Mouse (Mus musculus) thymus, postnatal 10 days (tissue): ENCODE measurements at regions not wholly inside any gene's neighbourhood (a gene's known extent, or its start where the extent isn't known, plus 50 kb on each side); places are given as distances from the start of the nearest gene placed in this dataset.
"Not testable (repeated sequence)": the region's sequence is repeated elsewhere in the genome, so short reads cannot be mapped to it uniquely, and the experiment has no call there.

Source experiments
- DNase-seq, 2 experiments: peaks; one replicate each; pipeline ENCODE4 v3.0.0; 2021; ENCODE audit warnings: low spot score in 2 of 2

DNA sequence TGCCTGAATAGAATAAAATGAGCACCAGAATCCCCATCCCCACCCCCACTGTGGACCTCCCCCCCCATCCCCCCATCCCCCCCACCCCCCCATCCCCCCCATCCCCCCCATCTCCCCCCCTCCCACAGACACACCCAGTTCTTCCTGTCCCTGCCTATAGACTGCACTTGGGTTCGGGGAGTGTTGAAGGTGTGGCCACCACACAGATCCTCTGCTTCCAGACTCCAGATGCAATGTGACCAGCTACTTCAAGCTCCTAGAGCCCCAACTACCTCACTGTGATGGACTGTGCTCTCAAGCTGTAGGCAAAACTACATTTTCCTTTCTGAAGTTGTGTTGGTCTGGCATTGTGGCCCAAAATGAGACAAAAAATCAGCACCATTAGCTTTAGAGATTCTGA lies 138.3 kb upstream of the Rybp start:
- DNase-seq, result no peak

GRCm38 (mm10) chr6:100424788-100425403 lies 137.6 kb upstream of the Rybp start:
- DNase-seq, result no peak

GRCm38 (mm10) chr6:100424181-100424580 lies 136.9 kb upstream of the Rybp start:
- no peak for DNase-seq

GRCm38 (mm10) chr6:100423636-100424035 lies 136.4 kb upstream of the Rybp start:
- no peak for DNase-seq

DNA sequence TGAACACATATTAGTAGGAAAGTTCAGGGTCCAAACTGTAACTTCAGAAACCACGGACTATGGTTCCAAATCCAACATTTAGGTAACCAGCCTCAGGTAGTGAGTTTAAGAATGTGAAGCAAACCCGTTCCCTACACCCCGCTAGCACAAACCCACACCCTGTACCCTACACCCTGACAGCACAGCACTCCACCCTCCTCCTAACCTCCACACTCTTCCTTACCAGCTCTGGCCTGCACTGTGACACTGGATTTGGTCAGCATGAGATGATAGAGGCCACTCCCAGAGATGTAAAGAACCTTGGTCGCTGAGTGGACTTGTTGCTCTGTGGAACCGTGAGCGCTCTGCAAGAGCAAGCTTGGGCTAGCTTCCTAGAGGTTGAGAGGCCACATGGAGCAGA lies 135.3 kb upstream of the Rybp start:
- DNase-seq, result no peak

DNA sequence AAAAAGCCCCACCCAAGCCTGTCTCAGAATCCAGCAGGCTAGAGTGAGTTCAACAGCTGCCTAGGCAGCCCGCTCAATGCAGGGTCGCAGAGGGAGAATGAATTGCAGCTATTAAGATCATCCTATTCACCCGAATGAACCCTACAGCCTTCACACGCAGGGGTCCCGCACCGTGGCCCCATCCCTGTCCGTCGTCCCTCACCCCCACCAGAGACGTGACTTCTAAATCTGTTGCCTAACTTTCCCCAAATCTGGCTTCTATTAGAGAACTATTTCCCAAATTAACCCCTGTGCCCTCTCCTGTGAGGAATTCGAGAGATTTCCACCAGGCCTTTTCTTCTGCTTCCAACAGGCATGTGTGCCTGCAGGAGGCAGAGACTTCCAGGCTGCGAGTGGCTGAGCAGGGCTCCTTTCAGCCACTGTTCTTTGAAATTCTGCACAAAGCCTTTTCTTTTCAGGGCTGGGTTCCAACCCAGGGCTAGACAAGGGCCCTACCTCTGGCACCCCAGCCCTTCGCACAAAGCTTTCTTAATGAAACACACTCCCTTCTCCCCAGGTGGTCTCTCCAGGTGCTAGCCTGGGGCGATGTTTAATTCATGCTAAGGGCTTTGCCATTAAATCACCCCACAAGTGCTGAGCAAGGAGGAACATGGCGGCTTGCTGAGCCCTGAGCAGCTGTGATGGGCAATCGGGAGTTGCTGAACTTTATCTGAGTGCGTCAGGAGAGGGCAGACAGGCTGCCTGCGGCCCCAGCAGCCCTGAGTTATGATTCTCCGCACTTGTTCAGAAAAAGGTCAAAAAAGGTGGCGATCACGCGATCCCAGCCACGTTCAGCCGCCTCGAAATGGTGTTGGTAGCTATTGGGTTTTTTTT lies 134.7 kb upstream of the Rybp start:
- DNase-seq, result no peak

- no peak for DNase-seq
Observed at GRCm38 (mm10) chr6:100420602-100421001, 133.3 kb upstream of the Rybp start.

DNA sequence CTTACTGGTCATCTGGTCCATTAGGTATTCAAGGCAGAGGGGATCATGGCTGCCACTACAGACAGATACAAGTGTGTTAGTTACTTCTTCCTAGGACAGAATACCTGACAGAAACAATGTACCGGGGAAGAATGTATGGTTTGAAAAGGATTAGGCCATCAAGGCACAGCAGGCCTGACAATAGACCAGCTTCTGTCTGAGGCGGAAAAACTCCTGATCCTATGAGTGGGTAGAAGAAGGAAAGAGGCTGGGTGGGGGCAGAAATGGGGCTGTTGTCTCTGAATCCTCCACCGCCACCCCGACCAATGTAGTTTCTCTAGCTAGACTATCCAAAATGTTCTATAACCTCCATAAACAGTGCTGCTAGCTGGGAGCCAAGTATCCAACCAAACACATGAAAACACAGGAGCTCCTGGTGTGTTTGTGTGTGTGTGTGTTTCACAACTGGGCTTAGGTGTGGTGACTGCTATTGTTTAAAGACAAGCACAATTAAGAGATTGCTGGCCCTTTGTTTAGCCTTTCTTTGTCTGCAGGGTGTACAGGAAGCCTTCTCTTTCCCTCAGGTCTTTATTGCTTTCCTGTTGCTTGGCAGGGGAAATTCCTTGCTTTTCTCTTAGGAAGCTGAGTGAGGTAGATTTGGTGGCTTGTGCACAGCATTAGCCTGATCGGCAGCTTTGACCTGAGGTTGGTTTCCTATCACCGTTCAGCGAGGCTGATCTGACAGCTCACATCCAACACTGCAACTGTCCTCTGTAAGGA lies 132.7 kb upstream of the Rybp start:
- no peak for DNase-seq

DNA sequence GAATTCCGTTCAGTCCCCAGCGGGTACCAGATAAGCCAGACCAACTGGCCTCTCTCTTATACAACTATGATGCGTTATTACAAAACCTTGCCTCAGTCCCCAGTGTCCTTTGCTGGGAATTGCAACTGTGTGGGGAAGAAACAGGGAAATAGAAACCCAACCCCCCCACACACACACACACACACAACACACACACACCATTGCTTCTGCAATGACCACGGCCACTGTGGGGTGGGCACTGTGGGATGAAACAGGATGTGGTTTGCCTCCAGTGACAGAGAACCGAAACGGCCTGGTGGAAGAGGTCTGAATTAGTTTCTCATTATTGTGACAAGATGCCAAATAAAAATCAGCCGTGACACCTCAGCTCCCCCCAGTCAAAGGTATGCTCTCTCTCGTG lies 128.8 kb upstream of the Rybp start:
- DNase-seq, result no peak

GRCm38 (mm10) chr6:100415514-100415913 lies 128.2 kb upstream of the Rybp start:
- DNase-seq, result no peak

DNA sequence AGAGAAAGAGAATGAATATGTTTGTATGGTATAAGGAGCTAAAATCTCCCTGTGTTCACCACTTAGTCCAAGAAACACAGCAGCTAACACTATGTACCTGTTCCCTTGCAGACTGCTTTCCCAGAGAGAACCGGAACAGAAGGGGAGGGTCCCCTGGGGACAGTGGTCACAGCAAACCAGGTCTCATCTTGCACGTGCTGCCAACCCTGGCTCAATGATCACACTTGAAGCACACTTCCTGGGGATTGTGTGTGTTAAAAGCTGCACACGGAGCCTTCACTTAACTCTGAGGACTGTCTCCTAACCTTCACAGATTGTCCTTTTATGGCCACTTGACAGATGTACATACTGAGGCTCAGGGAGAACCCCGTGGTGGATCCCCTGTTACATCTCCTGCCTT lies 127.6 kb upstream of the Rybp start:
- DNase-seq, result no peak

- DNase-seq, result no peak
Observed at GRCm38 (mm10) chr6:100412486-100412885, 125.2 kb upstream of the Rybp start.

- DNase-seq, result no peak
Observed at GRCm38 (mm10) chr6:100411968-100412367, 124.7 kb upstream of the Rybp start.

DNA sequence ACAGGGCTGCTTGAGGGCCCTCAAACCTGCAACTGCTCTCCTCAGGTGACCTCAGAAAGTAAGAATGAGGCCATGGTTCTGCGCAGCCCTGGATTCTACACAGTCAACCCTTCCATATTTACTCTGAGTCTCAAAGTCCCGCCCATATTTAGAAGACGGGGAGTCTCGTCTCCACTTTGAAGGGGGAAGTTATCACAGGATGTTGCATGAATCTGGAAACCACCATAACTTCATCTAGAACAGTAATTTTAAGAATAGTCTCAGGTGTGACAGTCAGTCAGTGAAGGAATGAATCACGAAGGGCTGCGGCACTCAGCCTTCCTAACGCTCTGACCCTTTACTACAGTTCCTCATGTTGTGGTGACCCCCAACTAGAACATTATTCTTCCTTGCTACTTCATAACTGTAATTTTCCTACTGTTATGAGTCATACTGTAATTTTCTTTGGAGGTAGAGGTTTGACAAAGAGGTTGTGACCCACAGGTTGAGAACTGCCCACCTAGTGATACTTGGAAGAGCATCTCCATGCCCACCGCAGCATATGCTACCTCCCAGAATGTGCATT lies 122.9 kb upstream of the Rybp start:
- DNase-seq, result no peak

GRCm38 (mm10) chr6:100408826-100409225 lies 121.5 kb upstream of the Rybp start:
- DNase-seq, result no peak

GRCm38 (mm10) chr6:100406504-100406903 lies 119.2 kb upstream of the Rybp start:
- DNase-seq, result no peak

GRCm38 (mm10) chr6:100404161-100404560 lies 116.9 kb upstream of the Rybp start:
- no peak for DNase-seq

GRCm38 (mm10) chr6:100402716-100403115 lies 115.4 kb upstream of the Rybp start:
- no peak for DNase-seq

DNA sequence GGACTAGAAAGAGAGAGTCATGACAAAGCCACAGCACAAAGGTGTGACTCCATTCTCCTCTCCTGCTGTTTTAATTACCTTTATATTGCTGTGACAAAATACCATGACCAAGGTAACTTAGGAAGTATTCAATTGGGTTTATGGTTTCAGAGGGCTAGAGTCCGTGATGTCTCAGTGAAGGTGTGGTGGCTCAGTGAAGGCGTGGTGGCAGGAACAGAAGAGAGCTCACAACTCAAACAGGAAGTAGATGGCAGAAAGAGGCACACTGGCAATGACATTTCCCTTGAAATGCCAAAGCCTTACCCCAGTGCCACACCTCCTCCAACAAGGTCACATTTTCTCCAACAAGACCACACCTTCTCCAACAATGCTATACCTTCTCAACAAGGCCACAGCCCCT lies 114.4 kb upstream of the Rybp start:
- DNase-seq, result no peak

GRCm38 (mm10) chr6:100399387-100399786 lies 112.1 kb upstream of the Rybp start:
- not testable (repeated sequence) for DNase-seq

DNA sequence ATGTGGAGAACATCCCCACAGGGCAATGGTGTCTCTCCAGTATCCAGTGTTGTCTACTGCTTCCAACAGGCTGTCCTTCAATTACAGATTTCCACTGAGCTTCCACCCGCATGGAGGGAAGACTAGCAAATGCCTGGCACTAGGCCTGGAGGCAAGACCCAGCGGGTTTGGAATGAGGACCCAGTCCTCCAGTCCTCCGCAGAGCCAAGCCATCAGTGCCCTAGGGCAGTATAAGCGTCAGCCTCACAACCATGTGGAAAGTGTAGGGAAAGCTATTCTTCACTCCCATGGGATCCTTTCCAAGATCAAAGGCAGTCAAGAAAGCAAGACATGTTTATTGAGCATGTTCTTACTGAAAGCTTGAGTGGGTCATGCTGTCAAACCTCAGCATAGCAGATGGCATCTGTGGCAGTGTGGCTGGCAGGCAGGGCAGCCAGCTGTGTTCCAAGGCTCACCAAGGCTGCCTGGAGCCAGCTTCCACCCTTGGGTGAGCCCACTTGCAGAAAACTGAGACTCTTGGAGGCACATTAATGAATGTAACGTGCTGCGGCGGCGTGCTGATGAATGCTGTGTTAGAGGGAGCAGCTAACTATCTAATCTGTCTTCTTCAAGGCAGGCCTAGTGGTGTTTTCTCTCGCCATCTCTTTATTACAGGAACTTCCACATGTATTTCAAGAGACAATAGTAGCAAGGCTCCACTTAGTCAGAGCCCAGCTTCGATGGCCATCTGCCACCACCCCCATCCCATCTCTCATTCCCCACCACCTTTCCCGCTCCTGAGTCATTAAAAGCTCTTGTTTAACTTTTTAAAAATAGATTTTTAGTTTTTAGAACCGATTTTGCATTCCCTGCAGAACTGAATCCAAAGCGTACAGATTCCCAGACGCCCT lies 109.3 kb upstream of the Rybp start:
- DNase-seq, result no peak
